Mouse (Mus musculus): ENCODE measurements at regions not wholly inside any gene's neighbourhood (a gene's known extent, or its start where the extent isn't known, plus 50 kb on each side); places are given as distances from the start of the nearest gene placed in this dataset.
A peak's percentile ranks its signal among the peaks of the same experiment; 100 is the strongest.

DNA sequence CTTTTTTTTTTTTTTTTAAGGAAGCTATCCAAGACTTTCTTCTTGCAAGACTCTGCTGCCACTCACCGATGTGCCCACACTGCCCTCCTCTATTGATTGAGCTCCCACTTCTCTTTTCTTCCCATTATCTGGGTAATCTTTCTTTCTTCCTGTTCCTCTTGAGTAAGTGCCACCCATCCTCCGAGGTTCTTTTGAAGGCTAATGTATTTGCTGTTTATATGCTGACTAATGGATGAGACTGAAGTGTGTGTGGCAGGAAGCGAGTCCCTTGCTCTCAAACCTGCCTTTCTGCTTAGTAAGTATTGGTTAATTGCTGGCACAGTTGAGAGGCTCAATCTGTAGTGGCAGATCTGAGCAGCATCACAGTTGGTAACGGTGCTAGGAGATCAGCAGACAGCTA lies 142.1 kb upstream of the Plxnc1 start:
- no peak for DNase-seq (ENCODE audit: extremely low spot score, low read depth, low spot score)

DNA sequence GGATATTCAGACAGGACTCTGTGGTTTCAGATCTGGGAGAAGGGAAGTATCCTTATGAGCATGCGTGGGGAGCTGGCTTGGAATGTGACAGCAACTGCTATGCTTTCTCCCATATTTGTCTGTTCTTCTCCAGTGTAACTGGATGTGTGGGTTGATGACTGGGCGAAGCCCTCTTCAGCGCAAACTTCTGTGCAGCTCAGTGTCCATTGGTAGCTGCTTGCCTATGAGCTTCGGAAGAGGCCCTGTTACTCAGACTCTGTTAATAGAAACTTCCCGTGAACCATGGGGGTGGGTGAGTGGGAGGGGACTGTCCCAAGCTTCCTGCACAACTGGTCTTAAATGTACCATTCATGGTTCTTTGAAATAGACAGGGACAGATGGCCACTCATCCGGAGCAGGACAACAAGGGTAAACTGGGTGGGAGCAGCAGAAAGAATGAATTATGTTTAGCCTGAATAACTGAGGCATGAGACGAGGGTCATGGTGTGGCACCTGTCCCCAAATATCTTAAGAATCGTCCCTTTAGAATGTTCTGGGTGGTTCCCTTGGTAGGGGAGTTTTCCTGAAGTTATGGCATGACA lies 141.1 kb upstream of the Plxnc1 start:
- no peak for DNase-seq (ENCODE audit: extremely low spot score, low read depth, low spot score)

DNA sequence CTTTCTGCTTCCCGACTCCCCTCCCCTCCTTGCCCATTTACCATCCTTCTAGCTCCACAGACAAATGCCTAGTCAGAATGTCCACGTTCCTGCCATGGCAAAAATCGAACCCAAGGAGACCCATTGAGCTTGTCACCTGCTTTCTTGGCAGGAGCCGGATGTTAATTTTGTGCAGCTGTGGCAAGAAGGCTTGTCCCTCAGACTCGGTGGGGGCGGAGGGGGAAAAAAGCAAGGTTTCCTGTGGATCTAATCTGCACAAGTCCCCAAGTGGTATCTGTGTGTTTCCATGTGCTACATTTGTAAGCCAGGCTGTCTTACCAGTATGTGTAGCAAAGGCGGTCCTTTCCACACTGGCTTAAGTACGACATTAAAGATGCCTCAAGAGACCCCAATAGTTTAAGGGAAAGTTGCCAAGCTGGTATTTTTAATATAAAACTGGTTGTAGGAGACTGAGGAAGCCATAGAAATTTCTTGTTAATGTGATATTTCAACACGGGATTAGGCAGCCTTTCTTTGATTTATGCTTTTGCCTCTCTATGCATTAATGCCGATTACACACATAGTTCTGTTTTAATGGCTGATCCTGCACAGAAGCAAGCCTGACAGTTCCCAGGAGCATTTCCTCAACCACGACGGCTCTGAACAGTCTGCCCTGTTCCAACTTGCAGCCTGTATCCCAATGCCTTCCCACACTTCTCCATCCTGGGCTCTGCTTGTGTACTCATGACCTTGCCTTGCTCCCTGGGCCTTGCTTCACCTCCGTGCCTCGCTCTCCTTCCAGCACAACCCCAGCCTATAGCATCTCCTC lies 138.9 kb upstream of the Plxnc1 start:
- DNase-seq (ENCODE audit: extremely low spot score, low read depth, low spot score) = peak; percentile 62

DNA sequence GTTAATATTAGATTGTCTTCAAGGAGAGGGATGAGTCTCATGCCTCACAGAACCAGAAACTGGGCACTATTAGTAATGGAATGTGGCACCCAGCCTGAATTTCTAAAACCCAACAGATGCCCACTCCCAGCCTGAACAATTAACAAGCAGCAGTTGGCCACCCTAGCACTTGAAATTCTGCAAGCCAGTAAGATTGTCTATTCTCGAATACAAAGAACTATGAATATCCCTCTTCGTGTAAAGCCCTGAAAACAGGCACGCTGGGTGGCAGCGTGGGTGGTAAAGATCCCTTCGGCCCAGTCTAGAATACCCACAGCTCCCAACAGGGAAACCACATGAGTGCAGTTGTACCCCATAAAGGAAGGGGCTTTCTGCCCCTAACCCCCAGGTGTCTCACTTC lies 138.0 kb upstream of the Plxnc1 start:
- DNase-seq (ENCODE audit: extremely low spot score, low read depth, low spot score) = no peak

DNA sequence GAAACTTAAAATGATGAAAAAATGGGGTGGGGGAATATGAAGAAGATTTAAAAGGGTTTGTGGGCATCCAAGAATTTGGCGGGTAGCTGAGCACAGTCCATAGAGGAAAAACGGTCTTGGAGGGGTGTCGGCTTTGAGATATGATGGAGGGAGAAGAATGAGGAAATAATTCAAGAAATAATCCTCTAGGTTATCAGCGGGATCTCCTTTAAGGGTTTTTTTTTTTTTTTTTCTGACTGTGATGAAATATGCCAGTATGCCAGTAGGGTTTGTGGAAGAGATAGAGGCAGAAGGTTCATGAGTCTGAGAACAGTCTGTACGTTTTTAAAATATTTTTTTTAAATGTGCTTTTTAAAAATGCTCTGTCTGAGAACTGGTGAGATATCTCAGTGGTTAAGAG lies 135.3 kb upstream of the Plxnc1 start:
- DNase-seq (ENCODE audit: extremely low spot score, low read depth, low spot score) = no peak

DNA sequence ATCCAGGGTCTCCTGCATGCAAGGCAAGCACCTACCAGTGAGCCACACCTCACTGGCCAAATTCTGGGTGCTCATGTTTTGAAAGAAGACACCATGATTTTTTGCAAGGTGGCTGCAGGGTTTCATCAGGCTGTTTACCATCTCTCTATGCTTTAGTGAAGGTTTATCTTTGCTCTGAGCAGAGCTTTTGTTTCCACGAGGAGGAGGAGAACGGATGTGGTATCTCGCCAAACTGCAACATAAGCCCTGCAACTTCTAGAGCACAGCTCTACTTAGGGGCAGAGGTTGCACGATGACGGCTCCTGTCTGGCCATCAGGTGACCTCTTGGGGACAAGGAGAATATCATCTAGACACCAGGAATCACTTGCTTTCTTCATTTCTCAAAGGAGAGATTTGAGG lies 131.8 kb upstream of the Plxnc1 start:
- no peak for DNase-seq (ENCODE audit: extremely low spot score, low read depth, low spot score)

DNA sequence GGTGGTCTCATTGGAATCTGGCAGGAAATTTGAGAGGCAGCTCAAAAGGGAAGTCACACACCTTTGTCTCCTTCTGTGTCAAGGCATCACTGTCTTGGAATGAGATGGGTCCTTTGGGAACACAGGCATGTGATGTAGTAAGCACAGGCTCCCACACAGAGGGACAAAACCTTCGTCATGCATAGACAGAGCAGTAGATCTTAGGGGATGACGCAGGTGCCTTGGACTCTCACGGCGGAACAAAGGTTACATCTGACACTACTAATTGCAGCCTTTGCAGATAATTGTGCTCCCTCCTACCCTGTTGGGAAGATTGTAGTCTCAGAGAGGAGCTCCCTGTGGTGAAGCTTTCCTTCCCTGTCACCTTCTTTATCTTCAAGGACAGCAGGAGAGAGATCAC lies 131.3 kb upstream of the Plxnc1 start:
- DNase-seq (ENCODE audit: extremely low spot score, low read depth, low spot score) = no peak

DNA sequence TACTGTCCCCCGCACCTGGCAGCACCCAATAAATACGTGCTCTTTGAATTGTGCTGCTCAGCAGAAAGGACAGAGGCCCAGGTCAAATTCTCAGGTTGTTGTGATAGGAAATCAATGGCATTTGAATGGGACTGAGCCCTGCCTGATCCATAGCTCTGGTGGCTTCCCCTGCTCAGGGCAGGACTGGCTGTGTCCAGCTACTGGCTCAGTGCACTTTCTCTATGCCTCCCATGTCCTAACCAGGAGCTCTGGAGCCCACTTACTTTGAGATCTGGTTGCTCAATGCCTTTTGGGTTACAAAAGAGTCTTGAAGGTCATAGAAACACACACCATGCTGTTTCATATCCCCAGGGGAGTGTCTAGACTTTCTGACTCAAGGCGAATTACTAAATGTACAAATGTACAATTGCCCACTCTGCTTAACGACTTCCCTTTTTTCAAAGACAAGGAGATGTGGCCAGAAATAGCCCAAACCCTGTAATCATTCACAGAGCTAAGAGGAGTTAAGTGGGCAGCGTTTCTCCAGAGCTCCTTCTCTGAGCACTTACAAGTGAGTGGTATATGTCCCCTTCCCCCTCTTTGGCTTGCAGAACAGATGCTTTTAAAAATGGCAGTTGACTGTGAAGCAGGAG lies 130.4 kb upstream of the Plxnc1 start:
- no peak for DNase-seq (ENCODE audit: extremely low spot score, low read depth, low spot score)

DNA sequence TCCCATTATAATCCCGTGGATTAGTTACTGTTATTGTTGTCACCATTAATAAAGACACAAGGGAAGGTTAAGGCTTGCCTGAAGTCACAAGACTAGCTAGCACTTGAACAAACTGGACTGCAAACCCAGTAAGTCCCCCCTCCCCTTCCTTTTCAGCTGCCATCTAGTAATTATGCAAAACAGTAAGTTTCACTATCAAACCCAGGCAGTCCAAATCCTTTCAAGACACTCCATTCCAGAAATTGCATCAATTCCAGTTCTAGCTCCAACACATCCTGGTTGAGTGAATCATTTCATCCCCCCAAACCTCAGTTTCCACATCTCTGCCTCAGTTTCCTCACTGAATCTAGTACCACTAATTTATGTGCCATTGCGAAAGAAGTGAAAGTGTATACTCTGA lies 129.7 kb upstream of the Plxnc1 start:
- no peak for DNase-seq (ENCODE audit: extremely low spot score, low read depth, low spot score)

DNA sequence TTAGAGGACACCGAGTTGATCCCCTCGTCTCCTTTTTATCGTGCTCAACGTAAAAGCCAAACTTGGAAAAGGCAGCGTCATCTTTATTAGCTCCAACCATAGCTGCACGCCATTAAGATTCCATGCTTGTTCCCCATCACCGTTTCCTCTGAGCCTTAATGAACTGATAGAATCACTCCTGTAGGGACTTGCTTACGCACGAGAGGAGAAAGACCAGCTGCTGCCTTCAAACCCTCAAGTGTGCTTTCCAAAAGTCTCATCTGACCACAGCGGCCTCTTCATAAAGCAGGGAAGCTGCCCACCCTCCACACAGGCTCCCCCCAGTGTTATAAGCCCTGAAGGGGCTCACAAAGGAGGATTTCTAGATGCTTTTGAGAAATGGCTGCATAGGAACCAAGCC lies 123.3 kb upstream of the Plxnc1 start:
- DNase-seq (ENCODE audit: extremely low spot score, low read depth, low spot score) = no peak

DNA sequence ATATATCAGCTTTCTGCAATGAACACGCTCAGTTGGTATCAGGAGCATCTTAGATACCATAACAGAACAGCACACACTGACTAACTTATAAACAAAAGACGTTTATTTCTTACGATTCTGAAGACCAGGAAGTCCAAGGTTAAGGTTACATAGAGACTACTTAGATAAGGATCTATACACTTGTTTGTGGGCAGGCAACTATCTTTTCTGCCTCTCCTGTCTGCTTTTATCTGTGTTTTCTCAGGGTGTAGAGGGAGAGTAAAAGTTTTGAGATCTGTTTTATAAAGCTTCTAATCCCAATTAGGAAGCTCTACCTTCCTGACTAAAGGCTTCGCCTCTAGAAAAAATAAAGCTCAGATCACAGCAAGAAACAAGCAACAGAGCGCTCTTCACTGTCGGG lies 122.1 kb upstream of the Plxnc1 start:
- no peak for DNase-seq (ENCODE audit: extremely low spot score, low read depth, low spot score)

DNA sequence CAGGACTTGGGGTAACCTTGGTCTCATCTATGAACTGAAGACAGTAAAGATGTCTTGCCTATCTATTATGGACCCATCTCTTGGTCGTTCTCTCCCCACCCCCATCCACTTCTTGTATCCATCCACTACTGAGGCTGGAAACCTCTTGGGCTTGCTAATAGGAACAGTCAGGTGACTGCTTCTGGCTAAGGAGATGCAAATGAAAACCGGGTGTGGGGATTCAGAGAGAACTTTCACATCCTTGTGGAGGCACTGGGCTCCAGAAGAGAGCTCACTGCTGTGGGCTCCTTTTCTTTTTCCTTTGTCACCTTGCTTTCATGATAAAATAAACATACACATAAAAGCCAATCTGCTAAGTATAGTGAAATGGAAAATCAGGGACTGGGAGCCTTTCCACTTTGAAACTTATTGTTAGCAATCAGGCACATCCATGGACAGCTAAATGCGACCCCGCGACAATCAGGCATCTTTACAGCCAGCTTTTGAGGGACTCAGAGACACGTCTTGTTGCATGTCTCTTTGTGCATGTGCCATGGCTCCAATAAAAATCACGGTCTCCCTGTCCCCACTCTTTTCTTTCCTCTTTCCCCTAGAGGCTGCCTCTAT lies 115.0 kb upstream of the Plxnc1 start:
- no peak for DNase-seq (ENCODE audit: extremely low spot score, low read depth, low spot score)

DNA sequence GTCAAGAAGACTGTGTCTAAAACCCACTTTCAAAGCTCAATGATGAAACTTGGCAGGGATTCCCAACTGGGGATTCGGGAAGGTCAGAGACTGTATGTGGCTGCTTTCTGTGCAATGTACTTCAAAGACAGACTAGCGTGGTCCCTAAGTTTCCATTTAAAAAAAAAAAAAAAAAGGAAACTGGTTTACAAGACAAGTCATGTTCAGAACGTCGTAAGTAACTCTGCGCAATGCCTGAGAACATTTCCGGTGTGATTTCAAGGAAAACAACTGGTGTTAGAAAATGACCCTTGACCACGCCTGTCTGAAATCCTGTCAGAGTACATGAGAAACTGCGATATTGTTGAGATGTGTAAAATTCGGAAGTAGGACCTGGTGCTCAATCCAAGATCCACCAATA lies 114.4 kb upstream of the Plxnc1 start:
- DNase-seq (ENCODE audit: extremely low spot score, low read depth, low spot score) = no peak

DNA sequence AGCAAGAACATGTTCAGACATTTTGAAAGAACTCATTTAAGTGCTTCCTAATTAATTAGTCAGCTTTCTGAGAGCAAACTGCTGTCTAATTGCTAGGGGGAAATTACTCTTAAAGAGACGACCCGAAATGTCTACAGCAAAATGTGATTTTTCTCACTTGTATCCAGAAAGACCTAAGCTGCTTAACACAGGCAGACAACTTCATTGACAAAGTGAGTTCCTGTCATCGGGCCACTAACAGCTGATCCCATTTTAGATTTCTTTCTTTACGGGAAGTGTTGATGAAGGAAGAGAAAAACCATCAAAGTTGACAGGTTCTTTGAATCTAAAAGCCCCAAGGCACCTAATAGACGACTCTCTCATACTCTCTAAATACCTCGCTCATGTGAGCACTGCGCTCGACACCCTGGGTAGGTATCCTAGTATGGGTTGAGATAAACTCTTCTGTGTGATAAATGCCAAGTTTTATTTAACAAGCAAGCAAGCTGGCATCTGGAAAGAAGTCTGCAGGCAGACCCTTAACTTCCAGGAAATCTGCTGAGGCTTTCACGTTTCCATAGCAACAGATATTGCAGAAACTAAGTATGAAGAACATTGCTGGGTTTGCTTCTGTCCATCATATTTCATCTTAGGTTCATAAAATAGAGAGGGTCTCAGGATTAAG lies 112.5 kb upstream of the Plxnc1 start:
- DNase-seq (ENCODE audit: extremely low spot score, low read depth, low spot score) = no peak

DNA sequence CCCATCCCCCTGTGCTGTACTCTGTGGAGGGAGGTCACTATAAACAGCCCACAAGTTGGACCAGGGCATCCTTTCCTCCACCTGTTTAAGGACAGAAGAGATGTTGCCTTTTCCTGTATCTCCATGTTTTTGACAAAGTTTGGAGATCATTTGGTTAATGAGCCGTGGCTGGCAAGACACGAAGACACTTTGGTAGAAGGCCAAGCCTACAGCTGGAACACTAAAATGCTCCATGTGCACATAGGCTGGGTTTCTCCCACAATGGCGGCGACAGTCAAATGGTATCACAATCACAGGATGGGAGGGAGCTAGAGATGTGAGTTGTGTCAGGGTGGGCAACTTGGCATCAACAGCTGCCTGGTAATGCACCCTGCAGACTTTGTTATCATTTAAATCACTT lies 111.9 kb upstream of the Plxnc1 start:
- DNase-seq (ENCODE audit: extremely low spot score, low read depth, low spot score) = no peak

DNA sequence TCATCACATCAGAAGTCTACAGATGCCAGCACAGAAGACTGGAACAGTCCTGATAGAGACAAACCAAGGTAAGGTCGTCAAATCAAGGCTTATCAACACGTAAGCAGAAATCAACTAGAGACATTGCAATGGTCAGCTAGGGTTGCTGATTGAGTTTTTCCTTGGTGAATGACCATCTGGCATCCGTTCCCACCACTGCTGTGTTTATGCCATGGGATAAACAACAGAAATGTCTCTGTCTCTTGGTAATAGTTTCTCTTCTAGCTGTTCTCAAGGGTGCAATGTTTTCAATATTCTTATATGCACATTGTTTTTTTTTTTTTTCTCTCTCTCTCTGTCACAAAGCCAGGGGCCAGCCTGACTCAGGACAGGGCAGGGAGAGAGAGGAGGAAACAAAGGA lies 110.2 kb upstream of the Plxnc1 start:
- DNase-seq (ENCODE audit: extremely low spot score, low read depth, low spot score) = no peak

DNA sequence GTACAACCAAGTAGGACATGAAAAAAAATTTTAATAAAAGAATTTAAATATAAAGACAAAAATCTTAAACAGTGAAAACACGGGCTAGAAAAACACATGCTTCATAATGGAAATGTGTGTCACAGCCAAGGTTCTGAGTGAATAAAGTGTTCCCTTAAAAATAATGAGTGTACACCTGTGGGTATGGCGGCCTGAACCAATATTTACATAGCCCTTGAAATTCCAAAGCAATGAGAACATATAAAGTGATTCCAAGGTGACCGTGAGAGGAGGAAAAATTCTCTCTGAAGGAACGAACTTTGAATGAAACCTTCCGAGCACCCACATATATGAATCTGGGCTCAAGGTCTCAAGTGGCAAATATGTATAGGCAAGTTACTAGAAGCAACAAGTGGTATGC lies 104.2 kb upstream of the Plxnc1 start:
- no peak for DNase-seq (ENCODE audit: extremely low spot score, low read depth, low spot score)

DNA sequence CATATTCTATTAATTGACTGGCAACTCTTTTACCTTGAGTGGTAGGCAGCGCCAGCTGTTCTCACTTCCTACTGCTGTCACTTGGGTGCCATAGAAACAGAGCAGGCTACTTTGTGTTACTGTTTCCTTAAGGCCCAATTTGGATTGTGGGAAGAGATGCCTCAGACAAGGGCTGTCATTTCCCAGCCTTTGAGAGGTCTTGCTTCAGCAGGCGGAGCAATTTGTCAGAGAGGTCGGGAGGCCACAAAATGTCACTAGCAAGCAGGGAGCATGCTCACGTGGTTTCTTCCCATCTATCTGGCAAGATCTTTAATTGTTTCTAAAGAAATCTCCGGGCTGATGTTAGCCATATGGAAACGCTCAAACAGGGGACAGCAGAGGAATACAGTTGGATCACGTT lies 99.3 kb upstream of the Plxnc1 start:
- DNase-seq (ENCODE audit: extremely low spot score, low read depth, low spot score) = no peak

DNA sequence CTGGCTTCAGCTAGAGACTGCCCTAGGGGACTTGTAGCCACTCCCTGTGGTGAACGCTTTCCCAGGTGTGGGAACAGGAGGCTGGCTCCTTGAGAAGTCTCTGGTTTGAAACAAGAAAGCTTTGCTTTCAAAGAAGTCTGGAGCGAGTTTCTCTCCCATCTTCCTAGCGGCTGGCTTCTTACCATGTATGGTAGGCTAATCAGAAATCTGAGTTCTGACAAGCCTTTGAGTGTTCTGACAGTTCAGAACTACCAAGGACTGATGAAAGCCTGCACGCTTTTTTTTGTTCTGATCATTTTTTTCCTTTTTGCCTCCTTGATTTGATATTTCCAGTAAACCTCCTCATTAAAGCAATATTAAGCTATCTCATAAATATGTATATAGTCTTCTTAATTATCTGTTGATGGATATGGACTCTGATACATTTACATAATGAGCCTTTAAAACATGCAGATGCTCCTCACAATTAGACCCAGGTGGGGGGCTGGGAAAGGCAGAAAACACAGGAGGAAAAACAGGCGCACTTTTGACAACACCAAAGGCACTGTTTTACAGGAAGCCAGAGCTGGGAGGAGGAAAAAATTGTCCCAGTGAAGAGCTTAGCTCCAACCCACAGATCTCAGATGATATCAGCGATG lies 95.7 kb upstream of the Plxnc1 start:
- DNase-seq (ENCODE audit: extremely low spot score, low read depth, low spot score) = no peak

DNA sequence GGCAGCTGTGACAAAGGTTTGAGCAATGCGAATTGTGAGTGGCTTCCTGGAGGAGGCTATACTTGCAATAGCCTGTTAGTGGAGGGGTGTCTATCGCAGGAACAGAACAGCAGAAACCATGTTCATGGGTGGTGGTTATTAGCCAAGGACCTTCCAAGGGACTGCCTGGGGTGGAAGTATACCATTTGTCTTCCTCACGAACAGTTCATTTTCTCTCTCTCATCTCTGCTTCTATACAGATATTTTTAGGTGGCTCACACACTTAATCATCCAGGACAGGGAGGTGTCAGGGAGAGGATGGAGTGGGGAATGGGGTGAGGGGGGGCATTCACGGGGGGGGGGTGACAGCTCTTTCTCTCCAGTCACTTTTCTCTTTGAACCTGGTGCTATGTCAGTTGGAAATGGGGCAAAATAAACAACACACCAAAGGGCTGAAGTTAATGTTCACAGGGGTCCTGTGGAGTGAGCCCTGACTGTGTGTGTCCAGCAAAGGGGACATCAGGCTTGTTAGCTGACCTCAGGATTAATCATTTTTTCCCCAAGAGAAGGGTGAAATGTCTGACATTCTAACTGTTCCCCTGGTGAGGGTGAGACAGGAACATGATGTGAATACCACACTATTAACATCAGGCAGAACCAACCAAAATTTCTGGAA lies 91.5 kb upstream of the Plxnc1 start:
- DNase-seq (ENCODE audit: extremely low spot score, low read depth, low spot score) = no peak

DNA sequence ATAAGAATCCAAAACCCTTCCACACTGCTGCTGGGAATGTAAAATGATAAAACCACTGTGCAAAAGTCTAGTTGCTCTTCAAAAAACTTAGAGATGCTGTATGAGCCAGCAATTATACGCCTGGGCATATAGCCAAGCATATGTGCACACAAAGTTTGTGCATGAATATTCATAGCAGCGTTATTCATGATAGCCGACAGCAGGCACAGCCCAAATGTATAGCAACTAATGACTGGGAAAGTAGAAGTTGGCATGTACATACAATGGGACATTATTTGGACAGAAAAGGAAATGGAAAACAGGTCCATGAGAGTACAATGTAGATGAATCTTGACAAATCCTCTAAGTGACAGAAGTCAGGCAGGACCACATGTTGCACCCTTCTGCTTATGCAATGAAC lies 90.7 kb upstream of the Plxnc1 start:
- DNase-seq (ENCODE audit: extremely low spot score, low read depth, low spot score) = no peak

All from hindlimb bud, embryonic 11.5 days (tissue).